Mouse (Mus musculus) gastrocnemius, postnatal 36 days (tissue): Measurements from ENCODE around the gene Mb. TPM values are rescaled to one million over a fixed set of nuclear protein-coding genes. Genes with fewer than 3 reads are reported as not detected.
A peak's percentile ranks its signal among the peaks of the same experiment; 100 is the strongest.

Experiments
- DNase-seq, 2 experiments: peaks; one replicate each; pipeline ENCODE4 v3.0.0; 2022
- intact Hi-C: fragments of 180-260 bp; cut with DNase I; formaldehyde crosslinking; loops from one replicate; pipeline ENCODE4 v1.15.1; 2025
- total RNA-seq, 2 experiments: library from RNA; stranded (reverse); gene quantifications; 2 replicates each; pipeline ENCODE4 v1.2.3; 2021

The Mb gene
- total RNA-seq, 2 experiments from 2014 or later = 2,788 to 3,377 TPM

DNA sequence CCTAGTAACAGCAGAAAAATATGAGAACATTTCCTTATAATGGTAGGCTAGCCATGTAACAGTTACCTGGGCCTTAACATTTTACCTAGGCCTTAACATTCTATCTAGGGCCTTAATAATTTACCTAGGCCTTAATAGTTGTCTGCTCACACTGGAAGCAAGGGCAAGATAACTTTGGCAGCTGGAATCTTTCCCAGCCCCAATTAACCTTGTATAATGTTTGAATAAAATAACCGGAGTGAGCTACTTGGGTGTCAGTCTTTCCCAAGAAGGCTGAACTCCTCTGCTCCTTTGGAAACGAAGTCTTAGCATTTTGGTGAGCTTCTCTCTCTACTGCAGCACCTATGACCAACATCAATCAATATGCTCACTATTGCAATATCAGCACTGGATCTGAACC lies 52.4 kb downstream of the Mb start:
- intact Hi-C loops = no loop called here
- DNase-seq = no peak

DNA sequence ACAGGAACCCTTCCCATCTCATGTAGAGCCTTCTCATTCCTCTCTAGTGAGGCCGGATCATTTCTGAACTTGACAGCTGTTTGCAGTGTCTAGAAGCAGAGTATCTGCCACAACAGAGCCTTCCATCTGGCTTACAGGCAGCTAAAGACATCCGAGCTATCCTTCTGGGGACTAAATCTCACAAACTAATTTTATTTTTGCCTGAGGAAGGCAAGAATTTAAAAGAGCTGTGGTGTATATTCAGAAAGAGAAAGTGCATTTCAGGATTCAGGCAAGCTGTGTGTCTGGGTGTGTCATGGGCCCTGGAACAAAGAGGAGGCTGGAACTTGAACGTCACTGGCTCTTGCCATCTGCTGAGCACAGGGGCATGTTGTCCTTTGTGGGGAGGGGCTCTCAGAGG lies 56.1 kb downstream of the Mb start:
- DNase-seq = no peak
- intact Hi-C loops = no loop called here

DNA sequence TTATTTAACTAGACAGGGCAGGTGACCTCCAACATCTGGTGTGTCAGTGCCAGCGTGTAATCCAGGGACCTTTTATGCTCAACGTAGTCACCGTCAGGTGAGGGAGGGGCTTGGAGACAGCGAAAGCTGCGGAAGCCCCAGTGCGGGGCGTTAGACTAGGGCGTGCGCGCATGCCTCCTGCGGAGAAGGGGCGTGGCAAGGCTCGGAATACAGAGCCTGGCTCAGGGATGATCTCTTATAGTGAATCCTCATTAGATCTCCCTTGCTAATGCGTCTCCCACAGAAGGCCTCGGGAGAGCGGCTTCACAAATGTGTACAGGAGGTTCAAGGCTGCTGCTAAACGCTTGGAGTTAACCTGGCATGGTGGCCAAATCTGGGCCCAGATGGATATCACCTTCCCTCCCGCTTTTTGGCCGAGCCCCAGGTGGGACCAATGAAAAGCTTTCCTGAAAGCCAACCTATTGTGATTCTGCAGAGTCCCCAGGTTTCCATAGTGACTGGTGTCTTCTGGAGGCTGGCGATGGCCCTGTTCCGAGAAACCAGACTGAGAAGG lies 62.9 kb downstream of the Mb start:
- no peak for DNase-seq
- intact Hi-C loops = no loop called here

DNA sequence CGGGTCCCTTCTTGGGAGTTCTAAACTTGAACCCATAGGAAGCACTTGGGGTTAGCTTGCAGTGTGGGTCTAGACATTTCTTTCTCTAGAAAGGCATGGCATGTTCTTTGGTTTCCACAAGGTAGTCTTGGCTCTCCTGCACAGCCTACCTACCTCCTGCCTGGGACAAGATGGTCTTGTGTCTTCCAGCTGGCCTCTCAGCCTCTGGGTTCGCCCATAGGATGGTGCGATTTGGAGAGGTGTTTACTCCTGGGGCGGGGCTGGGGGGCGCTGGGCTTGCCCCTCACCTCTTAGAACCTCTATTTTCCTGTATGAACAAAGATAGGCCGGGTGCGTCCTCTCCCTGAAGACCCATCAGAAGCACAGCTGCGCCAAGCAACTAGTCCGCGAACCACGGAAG lies 63.3 kb downstream of the Mb start:
- intact Hi-C loops = no loop called here
- DNase-seq = no peak

DNA sequence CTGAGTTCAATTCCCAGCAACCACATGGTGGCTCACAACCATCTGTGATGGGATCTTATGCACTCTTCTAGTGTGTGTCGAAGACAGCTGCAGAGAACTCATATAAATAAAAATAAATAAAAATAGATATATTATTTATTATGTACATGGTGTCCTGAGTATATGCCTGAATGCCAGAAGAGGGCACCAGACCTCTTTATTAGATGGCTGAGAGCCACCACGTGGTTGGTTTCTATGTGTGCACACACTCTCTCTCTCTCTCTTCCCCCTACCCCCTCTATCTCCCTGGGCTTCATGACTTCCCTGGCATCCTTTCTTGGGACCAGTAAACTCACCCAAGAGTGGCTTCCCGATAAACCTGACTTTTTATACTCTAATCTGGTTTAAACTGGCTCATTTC lies 67.7 kb downstream of the Mb start:
- DNase-seq = no peak
- intact Hi-C loops = no loop called here

DNA sequence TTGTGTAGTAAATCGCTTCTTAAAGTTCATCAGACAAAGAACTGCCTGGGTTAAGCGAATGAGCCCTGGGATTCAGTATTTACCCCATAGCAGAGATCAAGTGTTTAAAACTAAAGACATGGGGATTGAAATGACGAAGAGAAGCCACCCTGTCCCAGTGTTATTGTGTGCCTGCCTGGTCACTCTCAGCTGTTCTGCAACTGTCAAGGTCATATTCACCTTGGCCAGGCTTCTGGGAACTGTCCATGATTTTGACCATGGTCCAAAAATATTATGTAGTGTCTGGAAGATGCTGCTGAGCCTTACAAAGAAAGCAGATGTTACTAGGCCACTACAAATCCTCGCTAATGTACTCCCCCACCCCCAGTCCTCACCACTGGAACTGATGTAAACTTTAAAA lies 70.7 kb downstream of the Mb start:
- no peak for DNase-seq
- intact Hi-C loops = loop anchor here (5.0 to 10.0 kb wide), 2 partner anchors 238 to 355 kb away; no protein-coding TSS in a partner anchor

DNA sequence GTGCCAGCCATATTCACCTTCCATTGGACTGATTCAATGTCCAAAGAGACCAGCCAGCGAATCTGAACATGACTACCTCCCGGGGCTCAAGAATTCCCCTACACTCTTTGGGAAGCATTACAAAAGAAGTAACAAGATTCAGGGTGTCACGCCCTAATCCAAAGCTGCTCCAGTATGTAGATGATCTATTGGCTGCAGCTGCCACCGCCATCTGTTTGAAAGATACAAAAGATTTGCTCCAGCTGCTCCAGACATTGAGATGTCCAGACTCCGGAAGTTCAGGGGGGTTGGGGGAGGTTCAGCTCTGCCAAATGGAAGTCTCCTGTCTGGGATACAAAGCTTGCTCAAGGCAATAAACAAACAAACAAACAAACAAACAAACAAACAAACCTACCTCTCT lies 73.9 kb downstream of the Mb start:
- no peak for DNase-seq
- intact Hi-C loops = loop anchor here (5.0 to 10.0 kb wide), 2 partner anchors 241 to 358 kb away; no protein-coding TSS in a partner anchor

DNA sequence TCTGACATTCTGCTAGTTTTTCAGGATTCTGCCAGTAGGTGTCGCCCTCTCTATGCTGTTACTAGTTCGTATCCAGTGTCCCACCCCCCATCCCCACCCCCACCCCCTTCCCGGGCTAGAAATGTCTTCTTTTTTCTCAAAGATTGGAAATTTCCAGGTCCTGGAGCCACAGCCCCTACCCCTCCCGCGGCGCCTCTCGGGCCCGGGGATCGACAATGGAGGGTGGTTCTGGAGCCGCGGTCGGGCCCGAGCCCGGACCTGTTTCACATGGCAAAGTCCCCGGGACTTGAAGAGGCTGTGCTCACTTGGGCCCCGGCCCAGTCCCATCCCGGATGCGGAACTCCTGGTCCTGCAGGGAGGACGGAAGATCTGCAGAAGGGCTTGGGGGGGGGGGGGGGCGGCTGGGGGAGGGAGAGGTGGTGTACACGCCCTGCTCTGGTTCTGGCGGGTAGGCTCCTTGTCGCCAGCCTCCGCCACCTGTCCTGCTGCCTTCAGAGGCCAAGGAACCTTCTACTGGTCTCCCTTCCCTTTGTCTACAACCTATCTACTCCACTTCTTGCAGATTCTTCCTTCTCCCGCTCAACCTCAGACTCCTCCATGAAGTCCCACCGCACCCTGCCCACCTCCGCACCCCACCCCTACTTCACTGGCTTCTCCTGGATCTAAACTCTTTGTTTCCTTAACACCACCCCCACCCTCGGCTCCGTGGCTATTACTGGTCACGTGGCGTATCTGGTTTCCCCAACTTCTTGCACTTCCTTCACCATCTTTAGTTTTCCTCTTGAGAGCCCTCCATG lies 76.4 kb downstream of the Mb start:
- intact Hi-C loops = loop anchor here (5.0 to 10.0 kb wide), 2 partner anchors 33 to 361 kb away; no protein-coding TSS in a partner anchor

DNA sequence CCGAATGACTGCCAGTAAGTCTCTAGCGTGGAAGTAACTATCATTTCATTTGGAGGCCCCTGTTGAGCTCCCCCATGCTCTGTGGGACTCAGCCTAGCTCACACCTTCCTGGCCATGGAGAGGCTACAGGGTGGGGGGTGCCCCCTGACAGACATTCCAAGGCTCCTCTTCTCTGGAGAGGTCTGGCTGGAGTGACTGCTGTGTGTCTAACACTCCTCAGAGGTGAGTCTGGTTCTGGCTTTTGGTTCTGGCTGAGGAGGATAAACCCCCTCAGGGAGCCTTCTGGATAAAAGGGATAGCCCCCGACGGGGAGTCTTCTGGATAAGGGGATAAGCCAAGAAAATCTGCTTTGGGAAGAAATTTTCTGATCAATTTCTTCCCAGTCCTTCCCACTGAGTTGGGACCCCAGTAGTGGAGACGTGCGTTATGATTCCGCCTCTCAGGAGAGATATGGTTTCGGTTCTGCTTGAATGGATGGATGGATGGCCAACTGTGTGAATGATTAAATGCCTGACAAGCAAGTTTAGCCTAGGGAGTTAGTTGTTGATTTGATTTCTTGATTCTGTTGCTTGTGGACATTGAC lies 77.1 kb downstream of the Mb start:
- intact Hi-C loops = loop anchor here (5.0 to 10.0 kb wide), 2 partner anchors 34 to 361 kb away; no protein-coding TSS in a partner anchor
- no peak for DNase-seq

More for the DNA sequence above, 76.4 kb downstream of the Mb start:
- peak; percentile 73 to 80 for DNase-seq

DNA sequence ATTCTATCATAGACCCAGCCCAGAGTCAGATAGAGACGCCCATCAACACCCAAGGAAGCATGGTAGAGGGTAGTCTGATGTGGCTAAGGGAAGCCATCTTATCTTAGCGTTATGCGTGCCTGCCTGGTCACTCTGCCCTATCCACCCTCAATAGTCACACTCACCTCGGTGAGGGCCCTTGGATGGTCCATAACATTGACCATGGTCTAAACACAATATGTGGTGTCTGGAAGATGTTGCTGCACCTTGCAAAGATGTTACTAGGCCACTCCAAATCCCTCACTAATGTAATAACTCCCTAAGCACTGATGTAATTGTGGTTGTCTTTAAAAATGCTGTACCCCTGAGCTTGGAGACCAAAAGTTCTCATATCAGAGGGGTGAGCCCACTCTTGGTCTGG lies 77.8 kb downstream of the Mb start:
- DNase-seq = no peak
- intact Hi-C loops = loop anchor here (5.0 to 10.0 kb wide), 2 partner anchors 35 to 362 kb away; no protein-coding TSS in a partner anchor

Other genes starting within 250 kb of the Mb start
- 1 to 10 TPM; 5.4 to 6.5 TPM for gene Zfp251, start 179.2 kb downstream of the Mb start, total RNA-seq
- under 1 TPM; 0.41 to 0.54 TPM for gene Zfp7, start 171.4 kb downstream of the Mb start, total RNA-seq
- not detected for gene Gm49527, start 171.3 kb downstream of the Mb start, total RNA-seq
- gene Zfp647, start 125.2 kb downstream of the Mb start, total RNA-seq = 1 to 10 TPM; 1.9 TPM
- 10 to 100 TPM; 15.3 to 15.7 TPM for gene 1110038F14Rik, start 102.2 kb downstream of the Mb start, total RNA-seq
- 10 to 100 TPM; 34.5 to 38.8 TPM for gene Apol6, start 5.9 kb downstream of the Mb start, total RNA-seq